Mouse (Mus musculus): Measurements from ENCODE around the gene Sla2. TPM values are rescaled to one million over a fixed set of nuclear protein-coding genes. Genes with fewer than 3 reads are reported as not detected.
"Not testable (repeated sequence)": the region's sequence is repeated elsewhere in the genome, so short reads cannot be mapped to it uniquely, and the experiment has no call there.

The Sla2 gene
- total RNA-seq, 1 experiment from 2014 or later = 15.8 TPM

- ATAC-seq (replicated peaks; ENCODE audit: insufficient number of reproducible peaks, low FRiP score, low TSS enrichment, poor library complexity, severe bottlenecking) = 0 out of 2 replicates have a peak, but pooled peaks have one; percentile 19
These were observed 36.5 kb downstream of the Sla2 start for GRCm38 (mm10) chr2:156850505-156850904.

- ATAC-seq (replicated peaks; ENCODE audit: insufficient number of reproducible peaks, low FRiP score, low TSS enrichment, poor library complexity, severe bottlenecking) = no peak
These were observed 38.3 kb downstream of the Sla2 start for GRCm38 (mm10) chr2:156848526-156849182.

GRCm38 (mm10) chr2:156847653-156848052, 39.3 kb downstream of the Sla2 start:
- ATAC-seq (replicated peaks; ENCODE audit: insufficient number of reproducible peaks, low FRiP score, low TSS enrichment, poor library complexity, severe bottlenecking) = no peak

GRCm38 (mm10) chr2:156844715-156845114, 42.3 kb downstream of the Sla2 start:
- ATAC-seq (replicated peaks; ENCODE audit: insufficient number of reproducible peaks, low FRiP score, low TSS enrichment, poor library complexity, severe bottlenecking) = no peak

GRCm38 (mm10) chr2:156843331-156843730, 43.7 kb downstream of the Sla2 start:
- no peak for ATAC-seq (replicated peaks; ENCODE audit: insufficient number of reproducible peaks, low FRiP score, low TSS enrichment, poor library complexity, severe bottlenecking)

- no peak for ATAC-seq (replicated peaks; ENCODE audit: insufficient number of reproducible peaks, low FRiP score, low TSS enrichment, poor library complexity, severe bottlenecking)
These were observed 44.3 kb downstream of the Sla2 start for GRCm38 (mm10) chr2:156842711-156843110.

- no peak for ATAC-seq (replicated peaks; ENCODE audit: insufficient number of reproducible peaks, low FRiP score, low TSS enrichment, poor library complexity, severe bottlenecking)
These were observed 44.9 kb downstream of the Sla2 start for GRCm38 (mm10) chr2:156841841-156842706.

- ATAC-seq (replicated peaks; ENCODE audit: insufficient number of reproducible peaks, low FRiP score, low TSS enrichment, poor library complexity, severe bottlenecking) = no peak
These were observed 45.8 kb downstream of the Sla2 start for GRCm38 (mm10) chr2:156841028-156841840.

GRCm38 (mm10) chr2:156840301-156841027, 46.5 kb downstream of the Sla2 start:
- ATAC-seq (replicated peaks; ENCODE audit: insufficient number of reproducible peaks, low FRiP score, low TSS enrichment, poor library complexity, severe bottlenecking) = no peak

GRCm38 (mm10) chr2:156839319-156840191, 47.4 kb downstream of the Sla2 start, which contains the start of gene Tgif2:
Gene Tgif2, plus strand, starts transcription at chr2:156840007.
- no peak for ATAC-seq (replicated peaks; ENCODE audit: insufficient number of reproducible peaks, low FRiP score, low TSS enrichment, poor library complexity, severe bottlenecking)

GRCm38 (mm10) chr2:156838839-156839238, 48.2 kb downstream of the Sla2 start:
- no peak for ATAC-seq (replicated peaks; ENCODE audit: insufficient number of reproducible peaks, low FRiP score, low TSS enrichment, poor library complexity, severe bottlenecking)

- no peak for ATAC-seq (replicated peaks; ENCODE audit: insufficient number of reproducible peaks, low FRiP score, low TSS enrichment, poor library complexity, severe bottlenecking)
These were observed 52.7 kb downstream of the Sla2 start for GRCm38 (mm10) chr2:156834336-156834735.

GRCm38 (mm10) chr2:156825128-156825527, 61.9 kb downstream of the Sla2 start:
- not testable (repeated sequence) for ATAC-seq (replicated peaks; ENCODE audit: insufficient number of reproducible peaks, low FRiP score, low TSS enrichment, poor library complexity, severe bottlenecking)

Other genes starting within 250 kb of the Sla2 start
- gene Myl9, start 111.8 kb downstream of the Sla2 start, total RNA-seq (2017) = 5.0 to 95.3 TPM (median 6.6 TPM) in 3 replicates
- 3.2 to 5.9 TPM (median 3.5 TPM) in 3 replicates for gene Tgif2, start 47.2 kb downstream of the Sla2 start, total RNA-seq (2017)
- gene 4930518I15Rik, start 29.2 kb downstream of the Sla2 start, total RNA-seq (2017) = 0.38 to 5.2 TPM (median 2.5 TPM) in 3 replicates
- gene Rab5if, start 24.1 kb downstream of the Sla2 start, total RNA-seq (2017) = 118 to 134 TPM (median 121 TPM) in 3 replicates
- 33.9 to 42.9 TPM (median 39.3 TPM) in 3 replicates for gene Ndrg3, start 104.9 kb upstream of the Sla2 start, total RNA-seq (2017)
- gene Dsn1, start 120.0 kb upstream of the Sla2 start, total RNA-seq (2017) = 13.4 to 31.9 TPM (median 17.8 TPM) in 3 replicates
- 0.76 to 1.5 TPM (median 0.78 TPM) in 3 replicates for gene Soga1, start 192.1 kb upstream of the Sla2 start, total RNA-seq (2017)
- gene Tldc2, start 199.9 kb upstream of the Sla2 start, total RNA-seq (2017) = not detected in 3 replicates
- gene Samhd1, start 248.1 kb upstream of the Sla2 start, total RNA-seq (2017) = 1,089 to 1,183 TPM (median 1,123 TPM) in 3 replicates

All from monocyte, adult 5-6 weeks (primary cell).